Mouse (Mus musculus): Measurements from ENCODE around the gene Elmo1. TPM values are rescaled to one million over a fixed set of nuclear protein-coding genes. Genes with fewer than 3 reads are reported as not detected.
A peak's percentile ranks its signal among the peaks of the same experiment; 100 is the strongest.

The Elmo1 gene
- polyA plus RNA-seq, 1 experiment from 2014 or later, result 49.6 TPM

DNA sequence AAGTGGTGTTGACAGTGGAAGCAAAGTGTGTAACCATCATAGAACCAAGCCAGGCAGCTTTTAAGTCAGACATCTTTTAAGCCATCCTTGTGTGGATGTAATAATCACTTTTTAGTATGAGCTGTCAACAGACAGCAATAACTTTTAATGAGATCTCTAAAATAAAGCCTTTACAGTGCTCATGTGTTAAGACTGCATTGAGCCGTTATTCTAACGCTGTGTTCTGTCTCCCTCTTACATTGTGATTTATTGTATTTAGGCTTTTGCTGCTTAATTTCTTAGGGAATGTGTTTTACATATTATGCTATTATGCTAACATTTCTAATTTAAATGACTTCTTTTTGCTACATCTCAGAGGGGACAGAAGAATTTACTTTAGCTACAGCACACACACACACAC, 189.5 kb downstream of the Elmo1 start:
- 77% methylated on average over 2 of the region's 2 CpGs for WGBS
- no peak overlapping the region for H3K4me2 ChIP-seq (ENCODE audit: low read length)
- H3K36me3 ChIP-seq (ENCODE audit: control insufficient read depth, insufficient read depth, low read length), result no peaks in the 10 kb centered on the region
- no peak overlapping the region for H3K4me3 ChIP-seq (ENCODE audit: low read length)
- H3K9me3 ChIP-seq (ENCODE audit: control insufficient read depth, low read length), result no peaks in the 10 kb centered on the region
- H3K27me3 ChIP-seq (replicated peaks; ENCODE audit: control insufficient read depth, insufficient read depth, low read length), result no peaks in the 10 kb centered on the region
- no peak overlapping the region for H3K27ac ChIP-seq (ENCODE audit: low read depth, low read length)
- ATAC-seq, result no peak
- no peaks in the 10 kb centered on the region for H3K4me1 ChIP-seq (ENCODE audit: control insufficient read depth, insufficient read depth, low read depth, low read length)
- H3K9ac ChIP-seq (ENCODE audit: low read depth, low read length), result no peak overlapping the region

DNA sequence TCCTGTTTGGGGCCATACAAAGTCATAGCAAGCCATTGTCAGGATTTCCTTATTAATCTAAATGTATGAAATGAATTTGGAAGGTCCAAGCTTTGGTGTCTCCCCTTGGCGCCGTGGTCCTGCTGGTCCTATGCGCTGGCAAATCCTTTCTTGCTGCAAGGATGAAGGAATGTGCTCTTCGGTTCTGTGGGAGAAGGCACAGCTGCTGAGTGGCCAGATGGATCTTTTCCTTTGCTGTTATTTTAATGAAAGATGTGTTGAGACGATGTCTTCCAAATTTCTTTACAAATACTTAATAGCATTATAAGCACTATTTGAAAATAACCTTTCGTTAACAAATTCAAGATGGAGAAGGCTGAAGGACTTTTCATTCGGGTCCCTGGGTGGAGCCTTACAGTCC, 193.5 kb downstream of the Elmo1 start:
- WGBS, result 93% methylated on average over 7 of the region's 7 CpGs
- no peak overlapping the region for H3K9ac ChIP-seq (ENCODE audit: low read depth, low read length)
- H3K36me3 ChIP-seq (ENCODE audit: control insufficient read depth, insufficient read depth, low read length), result no peaks in the 10 kb centered on the region
- H3K4me3 ChIP-seq (ENCODE audit: low read length), result no peak overlapping the region
- no peak for ATAC-seq
- H3K27me3 ChIP-seq (replicated peaks; ENCODE audit: control insufficient read depth, insufficient read depth, low read length), result no peaks in the 10 kb centered on the region
- no peaks in the 10 kb centered on the region for H3K4me1 ChIP-seq (ENCODE audit: control insufficient read depth, insufficient read depth, low read depth, low read length)
- H3K4me2 ChIP-seq (ENCODE audit: low read length), result no peak overlapping the region
- H3K9me3 ChIP-seq (ENCODE audit: control insufficient read depth, low read length), result no peaks in the 10 kb centered on the region
- H3K27ac ChIP-seq (ENCODE audit: low read depth, low read length), result no peak overlapping the region

- no peaks in the 10 kb centered on the region for H3K36me3 ChIP-seq (ENCODE audit: control insufficient read depth, insufficient read depth, low read length)
Observed at GRCm38 (mm10) chr13:20286680-20287079, 196.3 kb downstream of the Elmo1 start.

GRCm38 (mm10) chr13:20288393-20288792, 198.0 kb downstream of the Elmo1 start:
- H3K27me3 ChIP-seq (replicated peaks; ENCODE audit: control insufficient read depth, insufficient read depth, low read length), result no peaks in the 10 kb centered on the region
- peak; percentile 49; the same call in 1 of the 2 replicates for ATAC-seq

More at GRCm38 (mm10) chr13:20286680-20287079, 196.3 kb downstream of the Elmo1 start:
- no peak for ATAC-seq
- H3K27me3 ChIP-seq (replicated peaks; ENCODE audit: control insufficient read depth, insufficient read depth, low read length), result no peaks in the 10 kb centered on the region
- no peaks in the 10 kb centered on the region for H3K9me3 ChIP-seq (ENCODE audit: control insufficient read depth, low read length)
- H3K4me2 ChIP-seq (ENCODE audit: low read length), result no peak overlapping the region
- H3K4me1 ChIP-seq (ENCODE audit: control insufficient read depth, insufficient read depth, low read depth, low read length), result no peaks in the 10 kb centered on the region
- H3K4me3 ChIP-seq (ENCODE audit: low read length), result no peak overlapping the region
- H3K27ac ChIP-seq (ENCODE audit: low read depth, low read length), result no peak overlapping the region
- no peak overlapping the region for H3K9ac ChIP-seq (ENCODE audit: low read depth, low read length)
- WGBS, result 87% methylated on average over 6 of the region's 6 CpGs

GRCm38 (mm10) chr13:20290412-20290811, 200.0 kb downstream of the Elmo1 start:
- ATAC-seq, result no peak
- Histone ChIP-seq H3K27me3 (replicated peaks; ENCODE audit: control insufficient read depth, insufficient read depth, low read length) (no peaks in the 10 kb centered on the region), H3K9ac (ENCODE audit: low read depth, low read length) (no peak overlapping the region), H3K4me1 (ENCODE audit: control insufficient read depth, insufficient read depth, low read depth, low read length) (no peaks in the 10 kb centered on the region), H3K36me3 (ENCODE audit: control insufficient read depth, insufficient read depth, low read length) (no peaks in the 10 kb centered on the region), H3K27ac (ENCODE audit: low read depth, low read length) (no peak overlapping the region), H3K9me3 (ENCODE audit: control insufficient read depth, low read length) (no peaks in the 10 kb centered on the region), H3K4me3 (ENCODE audit: low read length) (no peak overlapping the region), H3K4me2 (ENCODE audit: low read length) (no peak overlapping the region)
- WGBS, result 82% methylated on average over 10 of the region's 10 CpGs

More at GRCm38 (mm10) chr13:20288393-20288792, 198.0 kb downstream of the Elmo1 start:
- WGBS, result 61% methylated on average over 7 of the region's 7 CpGs
- Histone ChIP-seq H3K4me2 (ENCODE audit: low read length) (no peak overlapping the region), H3K36me3 (ENCODE audit: control insufficient read depth, insufficient read depth, low read length) (no peaks in the 10 kb centered on the region), H3K4me1 (ENCODE audit: control insufficient read depth, insufficient read depth, low read depth, low read length) (no peaks in the 10 kb centered on the region), H3K9ac (ENCODE audit: low read depth, low read length) (no peak overlapping the region), H3K27ac (ENCODE audit: low read depth, low read length) (no peak overlapping the region), H3K9me3 (ENCODE audit: control insufficient read depth, low read length) (no peaks in the 10 kb centered on the region), H3K4me3 (ENCODE audit: low read length) (no peak overlapping the region)

DNA sequence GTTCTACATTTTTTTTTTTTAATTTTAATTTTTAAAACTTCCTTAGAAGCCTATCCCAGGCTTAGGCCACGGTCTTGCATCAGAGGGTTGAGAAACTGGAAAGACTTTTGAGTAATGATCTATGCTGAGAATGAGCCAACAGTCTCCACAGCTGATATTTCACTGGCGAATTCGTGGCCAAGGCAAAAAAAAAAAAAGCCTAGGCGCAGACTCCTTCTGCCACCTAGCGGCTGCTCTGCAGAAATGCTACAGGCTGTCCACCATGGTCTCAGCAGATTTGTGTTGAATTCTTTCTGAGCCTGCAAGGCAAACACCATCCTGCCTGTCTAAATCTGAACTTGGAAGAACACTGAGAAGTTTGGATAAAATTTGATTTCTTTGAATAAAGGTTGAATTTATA, 202.0 kb downstream of the Elmo1 start:
- under 1% methylated on average over 5 of the region's 5 CpGs for WGBS
- H3K27me3 ChIP-seq (replicated peaks; ENCODE audit: control insufficient read depth, insufficient read depth, low read length), result no peaks in the 10 kb centered on the region
- H3K27ac ChIP-seq (ENCODE audit: low read depth, low read length), result no peak overlapping the region
- H3K4me1 ChIP-seq (ENCODE audit: control insufficient read depth, insufficient read depth, low read depth, low read length), result no peaks in the 10 kb centered on the region
- H3K36me3 ChIP-seq (ENCODE audit: control insufficient read depth, insufficient read depth, low read length), result no peaks in the 10 kb centered on the region
- no peak overlapping the region for H3K9ac ChIP-seq (ENCODE audit: low read depth, low read length)
- H3K4me3 ChIP-seq (ENCODE audit: low read length), result no peak overlapping the region
- ATAC-seq, result peak; percentile 63; the same call in 1 of the 2 replicates
- no peak overlapping the region for H3K4me2 ChIP-seq (ENCODE audit: low read length)
- no peaks in the 10 kb centered on the region for H3K9me3 ChIP-seq (ENCODE audit: control insufficient read depth, low read length)

GRCm38 (mm10) chr13:20295278-20295970, 205.0 kb downstream of the Elmo1 start:
- WGBS, result 85% methylated on average over 16 of the region's 16 CpGs
- H3K36me3 ChIP-seq (ENCODE audit: control insufficient read depth, insufficient read depth, low read length), result no peaks in the 10 kb centered on the region
- H3K9me3 ChIP-seq (ENCODE audit: control insufficient read depth, low read length), result no peaks in the 10 kb centered on the region
- no peak overlapping the region for H3K4me3 ChIP-seq (ENCODE audit: low read length)
- H3K9ac ChIP-seq (ENCODE audit: low read depth, low read length), result no peak overlapping the region
- H3K4me2 ChIP-seq (ENCODE audit: low read length), result no peak overlapping the region
- H3K4me1 ChIP-seq (ENCODE audit: control insufficient read depth, insufficient read depth, low read depth, low read length), result no peaks in the 10 kb centered on the region
- no peak for ATAC-seq
- no peak overlapping the region for H3K27ac ChIP-seq (ENCODE audit: low read depth, low read length)
- H3K27me3 ChIP-seq (replicated peaks; ENCODE audit: control insufficient read depth, insufficient read depth, low read length), result no peaks in the 10 kb centered on the region

GRCm38 (mm10) chr13:20297841-20298240, 207.4 kb downstream of the Elmo1 start:
- H3K4me1 ChIP-seq (ENCODE audit: control insufficient read depth, insufficient read depth, low read depth, low read length), result no peaks in the 10 kb centered on the region
- no peak overlapping the region for H3K4me2 ChIP-seq (ENCODE audit: low read length)
- peak; percentile 51 for ATAC-seq
- no peaks in the 10 kb centered on the region for H3K27me3 ChIP-seq (replicated peaks; ENCODE audit: control insufficient read depth, insufficient read depth, low read length)
- H3K9ac ChIP-seq (ENCODE audit: low read depth, low read length), result no peak overlapping the region
- H3K36me3 ChIP-seq (ENCODE audit: control insufficient read depth, insufficient read depth, low read length), result no peaks in the 10 kb centered on the region
- WGBS, result 16% methylated on average over 3 of the region's 3 CpGs
- H3K9me3 ChIP-seq (ENCODE audit: control insufficient read depth, low read length), result no peaks in the 10 kb centered on the region
- H3K4me3 ChIP-seq (ENCODE audit: low read length), result no peak overlapping the region
- H3K27ac ChIP-seq (ENCODE audit: low read depth, low read length), result no peak overlapping the region

DNA sequence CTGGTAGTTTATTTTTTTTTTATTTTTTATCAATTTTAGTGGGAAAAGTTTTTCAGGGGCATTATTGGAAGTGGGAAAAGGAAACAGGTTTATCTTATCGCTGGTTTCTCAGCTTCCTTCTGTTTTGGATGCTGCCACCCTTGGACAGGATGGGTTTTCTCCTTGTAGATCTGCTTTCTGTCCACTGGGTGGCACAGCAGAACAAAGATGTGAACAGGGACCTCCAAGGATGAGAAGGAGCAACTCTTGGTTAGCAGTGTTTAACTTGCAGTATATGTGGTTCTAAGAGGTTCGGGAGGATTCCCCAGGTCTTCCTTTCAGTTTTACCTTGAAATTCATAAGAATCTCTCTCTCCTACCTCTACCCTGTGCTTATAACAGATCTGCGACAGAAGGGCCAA, 209.0 kb downstream of the Elmo1 start:
- Histone ChIP-seq H3K9ac (ENCODE audit: low read depth, low read length) (no peak overlapping the region), H3K9me3 (ENCODE audit: control insufficient read depth, low read length) (no peaks in the 10 kb centered on the region), H3K27me3 (replicated peaks; ENCODE audit: control insufficient read depth, insufficient read depth, low read length) (no peaks in the 10 kb centered on the region), H3K4me3 (ENCODE audit: low read length) (no peak overlapping the region), H3K4me1 (ENCODE audit: control insufficient read depth, insufficient read depth, low read depth, low read length) (no peaks in the 10 kb centered on the region), H3K36me3 (ENCODE audit: control insufficient read depth, insufficient read depth, low read length) (no peaks in the 10 kb centered on the region), H3K4me2 (ENCODE audit: low read length) (no peak overlapping the region), H3K27ac (ENCODE audit: low read depth, low read length) (no peak overlapping the region)
- peak; percentile 82 for ATAC-seq
- WGBS, result 69% methylated on average over 3 of the region's 3 CpGs

Data from hindbrain, embryonic 16.5 days (tissue).